Mouse (Mus musculus) adrenal gland, adult 8-10 months (tissue): Measurements from ENCODE around the gene Trak1. TPM values are rescaled to one million over a fixed set of nuclear protein-coding genes. Genes with fewer than 3 reads are reported as not detected.

Experiments
- DNase-seq: peaks from one replicate; pipeline ENCODE4 v3.0.0; 2022
- total RNA-seq, 4 experiments: library from RNA; stranded (reverse); gene quantifications; 2 replicates each; pipeline ENCODE4 v1.2.4; 2022

The Trak1 gene
- total RNA-seq, 4 experiments from 2014 or later = 59.3 to 80.6 (median 74.3) TPM

DNA sequence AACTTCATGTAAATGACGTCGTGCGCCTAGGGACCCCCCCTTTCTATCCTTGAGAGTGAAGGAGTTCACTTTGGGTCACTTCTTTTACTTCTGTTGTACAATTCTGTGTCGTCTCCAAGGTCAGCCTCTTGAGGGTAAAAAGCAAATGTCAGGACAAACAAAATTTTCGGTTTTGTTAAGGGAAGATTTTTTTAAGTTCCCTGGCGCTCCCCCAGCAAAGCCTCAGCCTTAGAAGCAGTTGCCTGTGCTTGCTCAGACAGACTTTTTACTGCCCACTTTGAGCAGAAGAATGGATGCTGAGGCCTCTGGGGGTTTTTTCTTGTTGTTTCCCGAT lies 730 bp downstream of the Trak1 start:
- DNase-seq = no peak

DNA sequence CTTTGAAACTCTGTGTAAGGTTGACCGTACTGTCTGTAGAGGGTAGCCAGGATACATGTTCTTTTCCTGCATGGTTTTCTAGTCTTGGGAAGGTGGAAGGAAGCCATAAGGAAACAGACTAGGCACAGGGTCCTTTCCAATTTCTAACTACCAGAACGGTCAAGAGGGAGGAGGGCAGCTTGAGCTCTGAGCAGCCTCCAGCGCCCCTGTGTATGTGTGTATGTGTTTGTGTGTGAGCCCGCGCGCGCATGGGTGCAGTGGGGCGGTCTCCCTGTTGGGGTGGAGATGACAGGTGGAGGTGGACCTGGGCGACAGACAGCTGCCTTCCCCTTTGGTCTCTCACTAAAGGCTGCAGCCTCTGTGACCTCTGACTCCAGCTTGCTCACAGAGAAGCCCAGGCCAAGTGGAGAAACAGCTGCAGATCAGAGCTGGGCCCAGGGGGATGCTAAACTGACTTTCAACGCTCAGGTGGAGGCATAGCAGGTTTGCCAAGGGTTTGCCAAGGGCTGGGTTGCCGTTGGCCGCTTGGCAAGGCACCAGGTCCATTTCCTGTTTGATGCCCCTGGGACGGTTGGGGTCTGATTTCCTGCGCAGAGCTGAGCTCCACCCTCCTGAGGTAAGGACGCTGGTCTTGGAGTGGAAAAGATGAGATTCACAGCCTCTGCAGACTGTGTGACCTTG lies 1.2 kb downstream of the Trak1 start:
- DNase-seq = no peak

GRCm38 (mm10) chr9:121299223-121299755 lies 2.0 kb downstream of the Trak1 start:
- DNase-seq = no peak

DNA sequence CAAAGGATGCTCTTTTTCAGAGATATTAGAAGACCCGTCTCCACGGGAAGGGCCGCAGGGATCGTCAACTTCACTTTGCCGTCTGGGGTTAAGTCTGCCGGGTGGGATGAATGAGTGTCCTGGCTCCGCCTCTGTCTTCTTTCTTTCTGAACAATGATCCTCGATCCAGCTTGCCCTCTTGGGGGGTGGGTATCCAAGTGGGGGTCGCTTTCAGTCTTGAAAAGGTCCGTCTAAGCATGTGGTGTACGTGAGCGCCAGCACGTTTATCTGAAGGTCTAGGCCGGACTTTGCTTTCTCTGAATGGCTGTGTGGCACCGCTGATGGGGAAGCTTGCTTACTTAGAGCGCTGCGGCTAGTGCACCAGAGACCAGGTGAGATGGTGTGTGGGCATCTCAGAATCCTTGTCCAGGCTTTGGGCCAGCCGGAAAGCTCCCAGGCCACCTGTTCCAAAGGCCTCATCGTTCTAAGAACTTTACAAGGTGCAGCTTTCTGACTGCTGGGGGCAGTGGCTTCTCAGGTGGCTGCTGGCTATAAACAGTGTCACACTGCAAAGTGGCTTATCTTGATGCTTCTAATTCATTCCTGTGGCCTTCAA lies 2.8 kb downstream of the Trak1 start:
- DNase-seq = no peak

DNA sequence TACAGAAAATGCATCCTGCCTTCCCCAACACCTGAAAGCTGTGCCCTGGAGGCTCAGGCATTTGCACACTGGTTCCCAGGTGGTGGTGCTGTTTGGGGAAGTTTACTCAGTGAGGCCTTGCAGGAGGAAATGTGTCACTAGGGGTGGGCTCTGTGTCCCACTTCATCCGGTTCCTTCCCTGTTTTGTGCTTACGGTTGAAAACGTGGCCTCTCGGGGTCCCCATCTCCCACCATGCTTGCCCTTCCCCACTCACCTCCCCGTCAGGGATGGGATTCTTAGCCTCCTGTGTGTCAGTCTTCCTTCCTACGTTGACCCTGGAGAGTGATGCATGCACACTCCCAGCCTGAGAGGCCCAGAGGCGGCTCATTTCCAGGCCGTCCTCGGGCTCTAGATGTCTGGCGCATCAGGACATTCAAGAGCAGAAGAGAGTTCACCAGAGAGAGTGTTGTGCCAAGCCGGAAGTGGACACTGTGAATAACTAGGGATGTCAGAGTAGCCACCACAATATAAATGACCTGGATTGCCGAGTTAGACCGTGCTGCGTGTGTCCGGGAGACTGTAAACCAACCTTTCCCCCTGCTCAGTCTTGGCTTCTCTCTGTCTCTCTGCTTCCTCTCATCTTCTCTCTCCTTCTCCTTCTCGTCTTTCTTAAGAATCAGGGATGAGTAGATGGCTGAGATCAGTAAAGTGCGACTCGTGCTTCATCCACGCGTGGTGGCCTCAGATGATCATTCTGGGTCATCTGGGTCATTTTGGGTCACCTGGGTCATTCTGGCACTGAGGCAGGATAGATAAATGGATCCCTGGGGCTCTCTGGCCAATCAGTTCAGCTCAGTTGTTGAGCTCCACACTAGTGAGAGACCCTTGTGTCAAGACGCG lies 4.0 kb downstream of the Trak1 start:
- DNase-seq = no peak

GRCm38 (mm10) chr9:121302543-121302942 lies 5.2 kb downstream of the Trak1 start:
- DNase-seq = no peak

- no peak for DNase-seq
Measured at GRCm38 (mm10) chr9:121303086-121303485, 5.8 kb downstream of the Trak1 start.

GRCm38 (mm10) chr9:121303748-121304147 lies 6.4 kb downstream of the Trak1 start:
- DNase-seq = no peak

- DNase-seq = no peak
Measured at GRCm38 (mm10) chr9:121304520-121304919, 7.2 kb downstream of the Trak1 start.

DNA sequence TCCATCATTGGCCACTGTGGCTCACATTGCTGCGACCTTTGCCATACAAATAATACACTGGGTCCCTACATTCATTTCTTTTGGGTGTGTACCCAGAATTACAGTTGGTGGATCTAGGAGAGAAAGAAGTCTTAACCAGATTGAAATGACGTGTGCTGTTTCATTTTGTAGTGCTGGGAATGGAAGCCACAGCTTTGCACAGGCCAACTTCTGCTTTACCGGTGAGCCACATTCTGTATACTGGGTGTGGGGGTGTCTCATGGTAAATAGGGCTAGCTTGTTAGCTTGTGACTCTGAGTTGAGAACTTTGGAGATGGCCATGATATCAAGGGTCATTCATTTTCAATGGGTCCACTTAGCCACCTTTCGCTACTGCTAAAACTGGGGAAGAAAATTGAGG lies 8.2 kb downstream of the Trak1 start:
- no peak for DNase-seq

DNA sequence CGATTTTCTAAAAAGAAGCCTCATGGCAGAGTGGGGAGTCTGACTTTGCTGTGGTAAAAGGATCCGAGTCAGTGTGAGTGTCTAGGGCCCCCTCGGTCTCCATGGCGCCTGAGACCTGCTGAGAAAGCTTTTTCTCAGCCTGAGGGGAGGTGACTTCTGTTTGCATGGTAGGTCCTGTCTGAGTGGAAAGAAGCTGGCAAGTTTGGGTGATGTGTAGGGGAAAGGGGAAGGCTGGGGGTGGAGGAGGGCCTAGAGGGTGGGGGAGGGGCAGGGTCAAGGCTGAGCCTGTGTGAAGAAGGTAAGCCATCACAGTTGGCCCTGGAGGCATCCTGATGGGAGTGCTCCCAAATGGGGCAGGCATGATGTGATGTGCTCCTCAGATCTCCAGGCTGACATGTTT lies 12.0 kb downstream of the Trak1 start:
- no peak for DNase-seq

GRCm38 (mm10) chr9:121310501-121310900 lies 13.2 kb downstream of the Trak1 start:
- no peak for DNase-seq

DNA sequence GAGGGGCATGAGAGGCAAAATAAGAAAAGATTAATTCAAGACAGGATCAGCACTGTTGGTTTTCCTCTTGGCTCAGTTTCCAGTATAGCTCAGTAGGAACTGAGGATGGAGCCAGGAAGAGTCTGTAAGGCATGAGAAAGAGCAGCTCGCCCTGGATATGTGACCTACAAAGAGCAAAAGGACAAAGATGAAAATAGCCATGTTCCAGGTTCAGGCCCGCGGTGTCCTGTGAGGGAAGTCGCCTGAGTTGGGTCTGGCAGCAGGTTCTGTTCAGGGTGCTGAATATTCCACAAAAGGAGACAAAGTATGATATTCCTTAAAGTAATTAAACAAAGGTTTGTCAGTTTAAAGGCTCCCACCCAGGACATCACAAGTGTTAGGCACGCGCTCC lies 14.5 kb downstream of the Trak1 start:
- DNase-seq = no peak

GRCm38 (mm10) chr9:121312237-121312891 lies 15.1 kb downstream of the Trak1 start:
- no peak for DNase-seq

DNA sequence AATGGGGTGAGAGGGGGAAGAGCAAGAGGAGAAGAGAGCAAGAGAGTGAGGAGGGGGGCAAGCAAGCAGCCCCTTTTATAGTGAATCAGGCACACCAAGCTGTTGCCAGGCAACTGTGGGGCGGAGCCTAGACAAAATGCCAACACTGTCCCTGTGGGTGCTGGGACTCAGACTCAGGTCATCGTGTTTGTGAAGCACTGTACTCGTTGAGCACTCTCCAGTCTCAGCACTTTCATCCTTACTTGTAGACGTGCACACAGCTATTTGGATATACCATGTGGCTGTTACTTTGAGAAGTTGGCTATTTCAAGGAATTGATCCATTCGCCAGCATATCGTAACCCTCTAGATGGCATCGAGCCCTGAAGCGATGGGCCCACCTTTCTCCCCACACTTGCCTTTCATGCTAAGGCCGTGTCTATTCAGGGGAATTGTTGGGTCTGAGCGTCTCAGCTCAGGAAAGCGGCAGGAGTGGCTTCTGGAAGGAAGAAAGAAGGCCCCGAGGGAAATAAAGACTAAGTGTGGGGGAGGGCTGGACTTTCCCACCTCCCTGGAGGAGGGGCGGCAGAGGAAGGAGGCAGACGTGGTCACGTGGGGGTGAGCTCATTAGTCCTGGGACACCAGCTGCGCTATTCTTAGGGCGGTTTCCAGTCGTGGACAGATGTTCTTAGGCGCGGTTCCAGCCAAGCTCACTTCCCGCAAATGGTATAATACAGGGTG lies 16.5 kb downstream of the Trak1 start:
- peak; percentile 72 for DNase-seq

DNA sequence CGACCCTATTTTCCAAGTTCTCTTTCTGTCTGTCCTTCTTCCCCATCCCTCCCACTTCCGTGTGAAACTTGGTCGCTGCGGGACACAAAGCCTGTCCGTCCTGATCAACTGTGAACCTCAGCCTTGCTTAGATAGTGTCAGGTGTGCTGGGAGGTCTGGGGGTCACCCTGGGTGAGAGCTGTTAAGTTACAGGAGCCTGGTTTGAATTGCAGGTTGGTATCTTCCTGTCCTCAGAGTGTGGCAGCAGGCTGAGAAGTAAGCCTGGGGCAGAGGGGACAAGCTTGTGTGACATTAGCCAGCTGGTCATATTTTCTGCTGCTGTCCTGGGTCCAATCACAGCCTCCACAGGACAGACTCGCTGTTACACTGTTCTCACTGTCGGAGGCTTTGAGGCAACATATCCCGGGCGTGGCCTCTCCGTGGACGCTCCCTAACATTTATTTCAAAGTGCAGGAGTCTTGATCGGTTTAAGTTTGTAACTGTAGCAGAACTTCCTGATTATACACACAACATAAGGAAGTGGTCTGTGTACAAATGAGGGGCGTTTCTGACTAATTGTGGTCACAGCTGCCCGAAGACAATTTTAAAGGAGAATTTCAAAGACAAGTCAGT lies 17.3 kb downstream of the Trak1 start:
- no peak for DNase-seq

DNA sequence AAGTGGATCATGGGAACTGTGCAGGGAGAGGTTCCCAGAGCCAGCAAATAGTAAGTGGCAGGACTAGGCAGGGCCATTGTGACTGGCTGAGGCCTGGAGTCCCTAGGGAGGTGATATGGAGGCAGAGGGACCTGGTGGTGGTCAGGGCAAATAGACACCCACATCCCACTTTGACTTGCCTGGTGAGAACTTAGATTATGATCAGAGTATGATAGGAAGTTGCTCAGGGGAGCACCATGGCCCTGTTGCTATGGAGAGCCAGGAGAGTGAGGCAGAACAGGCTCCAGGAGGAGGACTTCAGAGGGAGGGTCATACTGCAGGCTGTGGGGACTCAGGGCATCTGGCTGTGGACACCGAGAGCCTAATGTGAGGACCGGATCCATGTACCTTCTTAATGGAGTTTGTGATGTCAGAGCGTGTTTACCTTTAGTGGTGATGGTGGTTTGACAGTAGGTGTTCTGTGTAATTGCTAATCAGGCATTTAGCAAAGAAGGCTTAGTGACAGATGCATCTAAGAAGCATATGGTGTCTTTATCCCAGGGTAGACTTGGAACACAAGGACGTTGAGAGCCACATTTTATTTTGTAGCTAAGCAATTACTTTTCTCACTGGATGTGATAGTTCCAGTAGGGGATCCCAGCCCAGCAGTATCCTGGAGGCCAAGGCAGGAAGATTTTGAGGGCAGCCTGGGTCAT lies 18.7 kb downstream of the Trak1 start:
- no peak for DNase-seq

- peak; percentile 50 for DNase-seq
Measured at GRCm38 (mm10) chr9:121316621-121317405, 19.5 kb downstream of the Trak1 start.

- DNase-seq = no peak
Measured at GRCm38 (mm10) chr9:121319323-121319966, 22.1 kb downstream of the Trak1 start.

- DNase-seq = no peak
Measured at GRCm38 (mm10) chr9:121320433-121320832, 23.1 kb downstream of the Trak1 start.
